Mouse (Mus musculus): Measurements from ENCODE around the gene Emx1.
"Not testable (repeated sequence)": the region's sequence is repeated elsewhere in the genome, so short reads cannot be mapped to it uniquely, and the experiment has no call there.

DNA sequence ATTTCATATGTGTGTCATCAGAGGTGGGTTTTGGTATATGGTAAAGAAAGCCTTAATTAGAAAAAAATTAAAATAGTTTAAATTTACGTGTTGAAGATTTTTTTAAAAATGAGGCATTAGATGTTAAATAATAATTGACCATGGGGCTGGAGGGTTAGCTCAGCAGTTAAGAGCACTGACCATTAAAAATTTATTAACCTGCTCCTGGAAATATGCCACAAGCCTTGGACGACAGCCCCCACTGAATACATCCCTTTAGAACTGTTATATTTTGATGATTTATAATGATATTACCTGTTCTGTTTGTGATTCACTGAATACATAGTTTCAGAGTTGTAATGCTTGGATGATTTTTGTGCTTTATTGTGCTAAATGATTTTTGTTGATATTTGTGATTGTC, 30.7 kb upstream of the Emx1 start:
- not testable (repeated sequence) for TF ChIP-seq CTCF (IDR thresholded peaks at IDR 0.05; ENCODE audit: borderline replicate concordance, insufficient read depth, low read depth, low read length); POLR2A (IDR thresholded peaks at IDR 0.05; ENCODE audit: borderline replicate concordance, insufficient read depth, low read length)
